Mouse (Mus musculus) T-helper 2 cell (primary cell): Measurements from ENCODE around the gene Bnip2.

ENCODE experiments used
- in situ Hi-C: fragments of 300-600 bp; cut with MboI, MseI; formaldehyde crosslinking; loops from one replicate; pipeline ENCODE4 v1.15.1; 2025; ENCODE audit warnings: high pct_unique_total_duplicates

Gene Bnip2

GRCm38 (mm10) chr9:69989303-69990121 lies at the start of gene Bnip2:
Gene Bnip2, plus strand, starts transcription at chr9:69989466.
- in situ Hi-C loops: no loop called here

- in situ Hi-C loops: no loop called here
Observed at GRCm38 (mm10) chr9:69940839-69941490, 48.3 kb upstream of the Bnip2 start.

- in situ Hi-C loops: no loop called here
Observed at GRCm38 (mm10) chr9:69941556-69941955, 47.7 kb upstream of the Bnip2 start.

GRCm38 (mm10) chr9:69948964-69949363 lies 40.3 kb upstream of the Bnip2 start:
- in situ Hi-C loops: no loop called here

- in situ Hi-C loops: no loop called here
Observed at GRCm38 (mm10) chr9:69949641-69950040, 39.6 kb upstream of the Bnip2 start.

- in situ Hi-C loops: no loop called here
Observed at GRCm38 (mm10) chr9:69961007-69961406, 28.3 kb upstream of the Bnip2 start.

- in situ Hi-C loops: no loop called here
Observed at GRCm38 (mm10) chr9:69964370-69964769, 24.9 kb upstream of the Bnip2 start.

GRCm38 (mm10) chr9:69985526-69985925 lies 3.7 kb upstream of the Bnip2 start:
- in situ Hi-C loops: no loop called here

- in situ Hi-C loops: no loop called here
Observed at GRCm38 (mm10) chr9:69986063-69986462, 3.2 kb upstream of the Bnip2 start.

- in situ Hi-C loops: no loop called here
Observed at GRCm38 (mm10) chr9:69986571-69986970, 2.7 kb upstream of the Bnip2 start.

- in situ Hi-C loops: no loop called here
Observed at GRCm38 (mm10) chr9:69987579-69987978, 1.7 kb upstream of the Bnip2 start.

- in situ Hi-C loops: no loop called here
Observed at GRCm38 (mm10) chr9:69988706-69989302, 462 bp upstream of the Bnip2 start.

- in situ Hi-C loops: no loop called here
Observed at GRCm38 (mm10) chr9:69990346-69990745, 1.1 kb downstream of the Bnip2 start.

- in situ Hi-C loops: no loop called here
Observed at GRCm38 (mm10) chr9:69992841-69993277, 3.6 kb downstream of the Bnip2 start.

- in situ Hi-C loops: no loop called here
Observed at GRCm38 (mm10) chr9:69993479-69993878, 4.2 kb downstream of the Bnip2 start.

- in situ Hi-C loops: no loop called here
Observed at GRCm38 (mm10) chr9:69994547-69994946, 5.3 kb downstream of the Bnip2 start.

- in situ Hi-C loops: no loop called here
Observed at GRCm38 (mm10) chr9:69999318-69999717, 10.1 kb downstream of the Bnip2 start.

GRCm38 (mm10) chr9:70003516-70003915 lies 14.2 kb downstream of the Bnip2 start:
- in situ Hi-C loops: no loop called here

GRCm38 (mm10) chr9:70006984-70007383 lies 17.7 kb downstream of the Bnip2 start:
- in situ Hi-C loops: no loop called here

- in situ Hi-C loops: no loop called here
Observed at GRCm38 (mm10) chr9:70007506-70008248, 18.4 kb downstream of the Bnip2 start.

GRCm38 (mm10) chr9:70009754-70010304 lies 20.6 kb downstream of the Bnip2 start:
- in situ Hi-C loops: no loop called here
